Mouse (Mus musculus): Measurements from ENCODE around the gene Rps19. TPM values are rescaled to one million over a fixed set of nuclear protein-coding genes. Genes with fewer than 3 reads are reported as not detected.

Gene Rps19
- total and polyA plus RNA-seq, 3 experiments: 1,739 to 4,140 (median 2,094) TPM

DNA sequence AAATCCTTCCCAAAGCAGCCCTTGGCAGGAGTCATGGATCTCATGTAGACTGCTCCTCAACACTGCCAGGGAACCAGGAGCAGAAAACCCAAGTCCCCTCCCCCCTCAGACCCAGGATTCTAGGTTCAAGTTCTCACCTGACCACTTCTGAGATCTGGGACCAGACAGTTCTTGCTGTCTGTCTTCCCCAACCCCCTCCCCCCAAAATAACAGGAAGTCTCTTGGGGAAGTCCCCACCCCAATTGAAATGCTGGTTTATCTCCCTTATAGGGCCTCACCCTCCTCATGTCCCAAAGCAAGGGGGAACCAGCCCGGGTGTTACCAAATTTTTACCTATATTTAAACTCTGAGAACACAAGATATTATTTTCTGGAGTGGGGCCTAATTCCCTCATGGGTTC is 17.7 kb downstream of the Rps19 start (continued):
- TF ChIP-seq MAZ (IDR thresholded peaks at IDR 0.05; ENCODE audit: low read depth, low read length) (peak; percentile 55; the same call in 1 of the 2 replicates), MAFK (IDR thresholded peaks at IDR 0.05; ENCODE audit: insufficient replicate concordance, low read length) (no peak), SIN3A (IDR thresholded peaks at IDR 0.05; ENCODE audit: low read length) (peak; percentile 40; the same call in 1 of the 2 replicates), ETS1 (conservative IDR thresholded peaks at IDR 0.05; ENCODE audit: low read depth, low read length) (no peak; the same call in none of the 2 replicates)

DNA sequence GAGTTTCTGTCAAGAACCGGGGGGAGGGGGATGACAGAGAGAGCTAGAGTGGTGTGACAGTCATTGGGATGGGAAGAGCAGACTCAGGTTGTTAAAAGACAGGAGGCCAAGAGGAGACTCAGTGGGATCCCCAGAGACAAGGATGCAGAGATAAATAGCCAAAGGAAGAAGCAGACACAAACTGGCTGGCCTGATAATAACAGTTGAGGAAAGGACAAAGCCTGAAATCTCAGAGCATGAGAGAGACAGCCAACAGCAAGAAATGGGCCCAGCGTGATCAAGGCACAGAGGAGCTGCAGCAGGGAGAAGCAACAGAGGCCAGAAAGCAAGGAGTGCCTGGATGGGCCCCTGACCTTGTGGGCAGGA is 18.1 kb downstream of the Rps19 start:
- Histone ChIP-seq H3K9ac (ENCODE audit: insufficient read depth, low read depth) (peak overlapping the region; percentile 98), H3K4me1 (ENCODE audit: control insufficient read depth in 1 of 2, insufficient read depth in 2 of 2) (peaks cover 21 to 47% of the 10 kb centered on the region in 2 experiments), H3K4me3 (replicated peaks in 1 of 3; ENCODE audit: low read depth in 2 of 3, low read length in 2 of 3, poor library complexity in 1 of 3) (peak overlapping the region; percentile 40 to 77 (median 75)), H3K27ac (ENCODE audit: insufficient read depth, low read depth) (peak overlapping the region; percentile 97), H3K79me2 (replicated peaks; ENCODE audit: control insufficient read depth, extremely low read depth, insufficient read depth, poor library complexity, severe bottlenecking) (peaks cover 43% of the 10 kb centered on the region), H3K36me3 (replicated peaks in 1 of 2; ENCODE audit: control insufficient read depth in 1 of 2, insufficient read depth in 1 of 2, low read length in 1 of 2) (peaks cover 25 to 46% of the 10 kb centered on the region in 2 experiments), H3K4me2 (ENCODE audit: insufficient read depth, low read depth, poor library complexity, severe bottlenecking) (peak overlapping the region; percentile 63), H3K27me3 (replicated peaks) (no peaks in the 10 kb centered on the region), H3K9me3 (replicated peaks; ENCODE audit: low read length) (no peaks in the 10 kb centered on the region)
- in situ Hi-C loops (cut with MboI; ENCODE audit: low pct_ligation_motif_present, low pct_unique_long_range_greater_than_20kb, low sequenced_read_pairs): loop anchor here (10.0 kb wide), 1 partner anchor 47 kb away; no protein-coding TSS in a partner anchor
- TF ChIP-seq MXI1 (IDR thresholded peaks at IDR 0.05; ENCODE audit: low read depth, low read length): no peak
- TF ChIP-seq GABPA (IDR thresholded peaks at IDR 0.05; ENCODE audit: insufficient replicate concordance, low read depth, low read length): no peak
- TF ChIP-seq IRF4 (IDR thresholded peaks at IDR 0.05; ENCODE audit: low read depth, low read length): no peak
- TF ChIP-seq KAT2A (IDR thresholded peaks at IDR 0.05; ENCODE audit: insufficient replicate concordance, low read length): 0 out of 2 replicates have a peak, but pooled peaks have one; percentile 46
- TF ChIP-seq CTCF (conservative IDR thresholded peaks at IDR 0.05 in 1 of 2, IDR thresholded peaks at IDR 0.05 in 1 of 2; ENCODE audit: low read depth in 2 of 2, low read length in 2 of 2): no peak
- TF ChIP-seq E2F4 (IDR thresholded peaks at IDR 0.05; ENCODE audit: insufficient replicate concordance, low read depth, low read length): no peak
- no peak for TF ChIP-seq NELFE (IDR thresholded peaks at IDR 0.05; ENCODE audit: low read depth, low read length)
- dilution Hi-C loops (cut with MboI; ENCODE audit: extremely low pct_ligation_motif_present, extremely low pct_unique_long_range_greater_than_20kb, low sequenced_read_pairs): no loop called here
- no peak for DNase-seq (ENCODE audit: extremely low read depth)

DNA sequence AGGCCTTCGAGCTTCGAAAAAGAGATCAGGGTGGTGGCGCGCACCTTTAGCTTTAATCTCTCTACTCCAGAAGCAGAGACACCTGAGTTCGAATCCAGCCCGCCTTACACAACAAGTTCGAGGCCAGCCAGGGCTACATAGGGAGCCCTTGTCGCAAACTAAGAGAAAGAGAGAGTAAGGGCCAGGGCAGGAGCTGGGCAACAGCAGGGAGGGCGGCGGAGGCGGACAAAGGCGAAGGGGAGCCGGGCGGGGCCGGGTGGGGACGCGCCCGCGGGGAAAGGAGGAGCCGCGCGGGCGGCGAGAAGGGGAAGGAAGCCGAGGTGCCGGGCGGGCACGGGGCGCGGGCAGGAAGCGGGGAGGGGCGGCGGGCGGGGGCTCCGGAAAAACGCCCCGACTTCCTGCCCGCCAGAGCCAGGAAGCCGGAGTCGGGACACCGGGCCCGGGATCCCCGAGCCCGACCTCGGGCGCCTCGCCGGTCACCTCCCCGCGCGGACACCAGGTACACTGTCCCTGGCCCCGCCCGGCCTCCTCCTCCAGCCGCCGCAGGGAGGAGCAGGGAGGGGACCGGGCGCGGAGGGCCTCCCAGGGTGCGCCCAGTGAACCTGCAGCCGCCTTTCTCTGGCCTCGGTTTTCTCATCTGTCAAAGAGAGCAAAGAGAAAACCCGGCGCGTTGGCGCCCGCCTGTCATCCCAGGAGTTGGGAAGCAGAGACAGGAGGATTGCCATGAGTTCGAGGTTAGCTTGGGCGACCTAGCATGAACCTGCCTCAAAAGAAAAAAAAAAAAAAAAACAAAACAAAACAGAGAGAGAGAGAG is 18.7 kb downstream of the Rps19 start, which contains the start of gene Arhgef1:
TSS of gene Arhgef1 (plus strand) at position 283 of the 814 bp plus-strand sequence.
- H3K79me2 ChIP-seq (replicated peaks; ENCODE audit: control insufficient read depth, extremely low read depth, insufficient read depth, poor library complexity, severe bottlenecking): peaks cover 44% of the 10 kb centered on the region
- in situ Hi-C loops (cut with MboI; ENCODE audit: low pct_ligation_motif_present, low pct_unique_long_range_greater_than_20kb, low sequenced_read_pairs): loop anchor here (10.0 kb wide), 1 partner anchor 48 kb away; no protein-coding TSS in a partner anchor
- peaks cover 21 to 53% of the 10 kb centered on the region in 2 experiments for H3K4me1 ChIP-seq (ENCODE audit: control insufficient read depth in 1 of 2, insufficient read depth in 2 of 2)
- no peaks in the 10 kb centered on the region for H3K9me3 ChIP-seq (replicated peaks; ENCODE audit: low read length)
- peak within 1 kb of the TSS; percentile 97 for H3K27ac ChIP-seq (ENCODE audit: insufficient read depth, low read depth)
- no peak for DNase-seq (ENCODE audit: extremely low read depth)
- dilution Hi-C loops (cut with MboI; ENCODE audit: extremely low pct_ligation_motif_present, extremely low pct_unique_long_range_greater_than_20kb, low sequenced_read_pairs): no loop called here
- H3K9ac ChIP-seq (ENCODE audit: insufficient read depth, low read depth): peak within 1 kb of the TSS; percentile 98
- H3K4me2 ChIP-seq (ENCODE audit: insufficient read depth, low read depth, poor library complexity, severe bottlenecking): peak within 1 kb of the TSS; percentile 63
- H3K36me3 ChIP-seq (replicated peaks in 1 of 2; ENCODE audit: control insufficient read depth in 1 of 2, insufficient read depth in 1 of 2, low read length in 1 of 2): peaks cover 31 to 52% of the 10 kb centered on the region in 2 experiments
- H3K4me3 ChIP-seq (replicated peaks in 1 of 3; ENCODE audit: low read depth in 2 of 3, low read length in 2 of 3, poor library complexity in 1 of 3): peak within 1 kb of the TSS; percentile 75 to 95 (median 77)
- 0 out of 2 replicates have a peak, but pooled peaks have one; percentile 26 for TF ChIP-seq NRF1 (IDR thresholded peaks at IDR 0.05; ENCODE audit: low read depth, low read length)
- no peak for TF ChIP-seq USF1 (IDR thresholded peaks at IDR 0.05; ENCODE audit: low read depth, low read length)
- TF ChIP-seq SIN3A (IDR thresholded peaks at IDR 0.05; ENCODE audit: low read length): peak; percentile 27; the same call in 1 of the 2 replicates
- no peak for TF ChIP-seq EP300 (IDR thresholded peaks at IDR 0.05; ENCODE audit: low read length)
- peak; percentile 61; the same call in 1 of the 2 replicates for TF ChIP-seq MAZ (IDR thresholded peaks at IDR 0.05; ENCODE audit: low read depth, low read length)
- 0 out of 2 replicates have a peak, but pooled peaks have one; percentile 11 for TF ChIP-seq BHLHE40 (IDR thresholded peaks at IDR 0.05; ENCODE audit: low read depth, low read length)
- TF ChIP-seq JUND (conservative IDR thresholded peaks at IDR 0.05; ENCODE audit: low read depth, low read length): no peak
- 0 out of 2 replicates have a peak, but pooled peaks have one; percentile 8 for TF ChIP-seq HCFC1 (IDR thresholded peaks at IDR 0.05; ENCODE audit: low read depth, low read length)
- TF ChIP-seq UBTF (IDR thresholded peaks at IDR 0.05; ENCODE audit: low read depth, low read length): 0 out of 2 replicates have a peak, but pooled peaks have one; percentile 70
- TF ChIP-seq POLR2A (IDR thresholded peaks at IDR 0.05; ENCODE audit: low read depth, low read length): peak; percentile 47; the same call in 1 of the 2 replicates
- TF ChIP-seq RAD21 (IDR thresholded peaks at IDR 0.05; ENCODE audit: low read depth, low read length): no peak
- TF ChIP-seq MXI1 (IDR thresholded peaks at IDR 0.05; ENCODE audit: low read depth, low read length): peak; percentile 52
- TF ChIP-seq NELFE (IDR thresholded peaks at IDR 0.05; ENCODE audit: low read depth, low read length): 0 out of 2 replicates have a peak, but pooled peaks have one; percentile 38
- no peak for TF ChIP-seq ETS1 (conservative IDR thresholded peaks at IDR 0.05; ENCODE audit: low read depth, low read length)
- no peak; the same call in 1 of the 2 replicates for TF ChIP-seq TCF12 (IDR thresholded peaks at IDR 0.05; ENCODE audit: low read depth, low read length)
- peak; percentile 32; the same call in 1 of the 2 replicates for TF ChIP-seq ZNF384 (IDR thresholded peaks at IDR 0.05; ENCODE audit: low read depth, low read length)
- peak; percentile 61; the same call in 1 of the 2 replicates for TF ChIP-seq ZMIZ1 (IDR thresholded peaks at IDR 0.05; ENCODE audit: low read depth, low read length)
- TF ChIP-seq IRF4 (IDR thresholded peaks at IDR 0.05; ENCODE audit: low read depth, low read length): no peak; the same call in 1 of the 2 replicates
- peak; percentile 69 for TF ChIP-seq ELF1 (IDR thresholded peaks at IDR 0.05; ENCODE audit: low read depth, low read length)
- H3K27me3 ChIP-seq (replicated peaks): no peaks in the 10 kb centered on the region
